Comparison of ENCODE assay signal across 9 mouse cellular contexts in the genomic region with DNA sequence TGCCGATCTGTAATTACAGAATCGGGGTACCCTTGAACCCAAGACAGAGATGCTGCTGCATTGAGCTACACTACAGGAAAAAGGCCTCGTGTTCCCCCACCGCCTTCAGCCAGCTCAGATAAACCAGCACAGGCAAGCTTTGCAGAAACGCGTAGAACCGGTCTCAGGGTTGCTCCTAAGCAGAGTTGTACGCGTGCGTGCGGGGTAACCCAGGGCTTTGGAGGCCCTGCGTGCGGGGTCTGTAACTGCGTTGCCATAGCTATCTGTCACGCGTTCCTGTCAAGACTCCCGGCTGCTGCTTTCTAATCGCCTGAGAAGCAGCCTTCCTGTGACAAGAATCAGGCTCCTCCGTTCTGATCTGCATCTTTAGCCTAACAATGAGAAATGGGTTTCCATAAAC.
DNase-seq lines count a peak whose midpoint lies in the region; ATAC-seq lines count a peak whose summit lies in the region.
"Had no signal": no experiment of that assay in that cellular context is flagged by ENCODE, and none has a peak within 500 bp of the region (broad histone marks: within the 10 kb centered on the region; RNA-seq: fewer than 3 reads in every experiment).

No protein-coding gene starts in this region.

- no peak for DNase-seq in heart, adult 9 months (ENCODE audit: low spot score in 2 of 2)
- DNase-seq in brain, adult 2 months (ENCODE audit: low read depth, low spot score): peak; percentile 48
- DNase-seq in natural killer cell, adult 2 months (ENCODE audit: low spot score in 2 of 2): no peak
- DNase-seq in Muller cell, postnatal 12 days (ENCODE audit: inconsistent ontology term): no peak

- no peaks in the 10 kb centered on the region for H3K36me3 ChIP-seq in heart, embryonic 15.5 days
- H3K36me3 ChIP-seq in forebrain, embryonic 16.5 days (ENCODE audit: control insufficient read depth, insufficient read depth): no peaks in the 10 kb centered on the region
- H3K36me3 ChIP-seq in limb, embryonic 13.5 days: no peaks in the 10 kb centered on the region
- H3K36me3 ChIP-seq in neural tube, embryonic 13.5 days: no peaks in the 10 kb centered on the region

- H3K4me3 ChIP-seq in heart, embryonic 15.5 days: peak overlapping the region; percentile 31
- H3K4me3 ChIP-seq in forebrain, embryonic 16.5 days (replicated peaks; ENCODE audit: low read length): peak overlapping the region; percentile 26
- peak overlapping the region; percentile 19 for H3K4me3 ChIP-seq in limb, embryonic 13.5 days
- H3K4me3 ChIP-seq in neural tube, embryonic 13.5 days: peak overlapping the region; percentile 15; the same call in 1 of the 2 replicates

- H3K4me1 ChIP-seq in heart, embryonic 15.5 days (replicated peaks): peaks cover 16% of the 10 kb centered on the region
- H3K4me1 ChIP-seq in forebrain, embryonic 16.5 days (replicated peaks; ENCODE audit: control insufficient read depth, insufficient read depth, low read length): peaks cover 13% of the 10 kb centered on the region
- H3K4me1 ChIP-seq in limb, embryonic 13.5 days: peaks cover 21% of the 10 kb centered on the region
- peaks cover 20% of the 10 kb centered on the region for H3K4me1 ChIP-seq in neural tube, embryonic 13.5 days (replicated peaks)

- H3K9ac ChIP-seq in heart, embryonic 15.5 days: no peak overlapping the region
- H3K9ac ChIP-seq in forebrain, embryonic 16.5 days (replicated peaks; ENCODE audit: low read depth, low read length): peak overlapping the region; percentile 29; the same call in 1 of the 2 replicates
- H3K9ac ChIP-seq in limb, embryonic 13.5 days: no peak overlapping the region
- H3K9ac ChIP-seq in neural tube, embryonic 13.5 days: peak overlapping the region; percentile 57

- no peak overlapping the region for H3K27ac ChIP-seq in heart, embryonic 15.5 days
- no peak overlapping the region for H3K27ac ChIP-seq in forebrain, embryonic 16.5 days (ENCODE audit: low read length)
- no peak overlapping the region for H3K27ac ChIP-seq in limb, embryonic 13.5 days
- H3K27ac ChIP-seq in neural tube, embryonic 13.5 days (replicated peaks): peak overlapping the region; percentile 68
- H3K27ac ChIP-seq: heart, adult 2 months had no signal

- WGBS in heart, embryonic 15.5 days: 5% methylated on average over 19 of the region's 19 CpGs
- WGBS in forebrain, embryonic 16.5 days: 4% methylated on average over 19 of the region's 19 CpGs
- WGBS in limb, embryonic 13.5 days: 4% methylated on average over 19 of the region's 19 CpGs
- WGBS in neural tube, embryonic 13.5 days: 4% methylated on average over 19 of the region's 19 CpGs

- no peaks in the 10 kb centered on the region for H3K9me3 ChIP-seq in heart, embryonic 15.5 days (replicated peaks)
- H3K9me3 ChIP-seq in forebrain, embryonic 16.5 days (ENCODE audit: control insufficient read depth, low read length): no peaks in the 10 kb centered on the region
- H3K9me3 ChIP-seq in limb, embryonic 13.5 days: no peaks in the 10 kb centered on the region
- H3K9me3 ChIP-seq in neural tube, embryonic 13.5 days: no peaks in the 10 kb centered on the region

- peak overlapping the region; percentile 61 for H3K4me2 ChIP-seq in heart, embryonic 15.5 days
- H3K4me2 ChIP-seq in forebrain, embryonic 16.5 days (ENCODE audit: low read length): peak overlapping the region; percentile 50
- H3K4me2 ChIP-seq in limb, embryonic 13.5 days (replicated peaks): peak overlapping the region; percentile 48
- peak overlapping the region; percentile 49 for H3K4me2 ChIP-seq in neural tube, embryonic 13.5 days

- ATAC-seq in heart, embryonic 15.5 days (replicated peaks; ENCODE audit: insufficient number of reproducible peaks, insufficient read depth, low FRiP score, low read depth): no peak
- ATAC-seq in forebrain, embryonic 16.5 days: peak; percentile 78
- no peak for ATAC-seq in limb, embryonic 13.5 days (ENCODE audit: low FRiP score, low read depth)
- ATAC-seq in neural tube, embryonic 13.5 days (ENCODE audit: low read depth): peak; percentile 77; the same call in 1 of the 2 replicates

- peaks cover 25% of the 10 kb centered on the region for H3K27me3 ChIP-seq in heart, embryonic 15.5 days
- H3K27me3 ChIP-seq in forebrain, embryonic 16.5 days (replicated peaks; ENCODE audit: control insufficient read depth, insufficient read depth, low read length): 0 out of 2 replicates have a peak, but pooled peaks cover 2% of the 10 kb centered on the region
- peaks cover 67% of the 10 kb centered on the region for H3K27me3 ChIP-seq in limb, embryonic 13.5 days
- no peaks in the 10 kb centered on the region for H3K27me3 ChIP-seq in neural tube, embryonic 13.5 days

Comparison
In these comparisons a context has a peak if more than half of its experiments do, and no peak if none do; other contexts are left out.
1. ATAC-seq: peak in forebrain, embryonic 16.5 days (single experiment) and neural tube, embryonic 13.5 days (single experiment); none in heart, embryonic 15.5 days (single experiment) and limb, embryonic 13.5 days (single experiment).
2. H3K9ac ChIP-seq: peak in forebrain, embryonic 16.5 days (single experiment) and neural tube, embryonic 13.5 days (single experiment); none in heart, embryonic 15.5 days (single experiment) and limb, embryonic 13.5 days (single experiment).
3. Peak in every context shown above with its lines, with median percentiles within 50 percentile points of each other: H3K4me2 ChIP-seq and H3K4me3 ChIP-seq.